Mouse (Mus musculus): Measurements from ENCODE around the gene Stk33.
"Not testable (repeated sequence)": the region's sequence is repeated elsewhere in the genome, so short reads cannot be mapped to it uniquely, and the experiment has no call there.

The Stk33 gene

DNA sequence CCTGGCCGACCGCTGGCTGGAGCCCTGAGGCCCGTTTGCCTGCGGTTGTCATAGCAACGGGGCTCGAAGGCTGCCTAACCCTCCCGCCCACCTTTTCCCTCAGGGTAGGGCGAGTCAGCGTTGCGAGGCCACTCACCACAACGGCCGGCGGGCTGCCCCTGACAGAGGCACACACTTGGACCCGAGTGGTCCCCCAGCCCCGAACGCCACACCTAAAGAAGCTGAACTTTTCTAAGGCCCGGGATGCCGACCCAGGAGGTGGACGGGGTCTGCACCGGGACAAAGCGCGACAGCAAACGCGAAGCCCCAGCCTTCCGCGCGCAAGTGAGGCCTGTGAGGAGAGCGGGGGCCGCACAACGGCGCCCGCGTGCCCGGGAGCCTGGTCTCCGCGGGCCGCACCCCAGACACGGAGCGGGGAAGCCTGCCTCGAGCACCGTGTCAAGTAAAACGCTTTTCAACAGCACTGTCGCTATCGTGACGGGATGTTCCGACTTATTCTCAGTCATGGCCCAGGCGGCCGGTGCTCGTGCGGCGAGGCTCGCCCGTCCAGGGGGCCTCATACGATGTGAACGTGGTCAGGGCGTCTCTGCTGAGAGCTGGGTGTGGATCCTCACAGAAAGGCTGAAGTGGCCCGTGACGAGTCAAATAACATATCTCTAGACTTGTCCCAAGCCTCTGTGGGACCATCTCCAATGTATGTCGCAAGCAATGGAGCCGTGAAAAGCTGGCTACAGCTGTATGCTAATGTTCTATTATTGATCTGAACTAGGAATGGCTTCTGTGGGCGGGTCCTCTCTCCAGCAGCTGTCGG lies at the start of gene Stk33:
TSS of gene Stk33 (minus strand) at position 301 of the 811 bp plus-strand sequence.
- DNase-seq (ENCODE audit: low read depth in 2 of 2, low spot score in 2 of 2) = no peak

DNA sequence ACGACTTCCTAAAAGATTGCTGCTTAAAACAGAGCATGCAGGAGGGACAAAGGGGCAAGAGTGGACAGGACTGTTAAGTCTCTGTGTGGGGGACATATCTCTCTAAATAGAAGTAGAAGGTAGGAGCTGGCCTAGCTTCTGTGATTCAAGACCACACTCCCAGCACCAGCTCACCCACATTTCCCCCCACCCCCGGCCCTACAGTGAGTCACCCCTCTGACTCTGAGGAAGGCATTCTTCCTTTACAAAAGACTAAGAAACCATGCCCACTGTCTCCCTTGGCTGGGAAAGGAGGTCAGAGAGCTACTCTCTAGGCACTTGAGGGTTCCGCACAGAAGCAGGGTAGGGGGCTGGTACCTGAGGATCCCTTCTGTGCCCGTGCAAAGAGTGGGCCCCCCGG lies 45.3 kb upstream of the Stk33 start:
- DNase-seq (ENCODE audit: low read depth in 2 of 2, low spot score in 2 of 2) = no peak

DNA sequence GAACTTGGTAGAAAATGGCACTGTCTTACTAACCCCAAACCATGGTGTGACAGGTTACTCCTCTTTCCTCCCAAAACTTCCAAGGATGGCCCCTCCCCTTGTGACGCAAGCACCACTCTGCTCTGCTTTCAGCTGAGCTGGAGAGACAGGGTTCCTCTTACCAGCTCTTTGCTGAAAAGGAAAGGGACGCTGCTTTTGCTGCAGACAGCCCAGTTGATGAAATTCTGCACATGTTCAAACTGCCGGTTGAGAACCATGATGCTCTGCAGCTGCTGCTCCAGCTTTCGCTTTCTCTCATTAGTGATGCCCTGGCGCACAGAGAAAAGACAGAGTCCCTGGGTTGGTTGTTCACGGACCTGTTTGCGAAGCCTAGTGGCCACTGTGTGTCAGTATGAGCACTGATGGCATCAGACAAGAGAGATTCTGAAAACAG lies 41.9 kb upstream of the Stk33 start:
- DNase-seq (ENCODE audit: low read depth in 2 of 2, low spot score in 2 of 2) = no peak

DNA sequence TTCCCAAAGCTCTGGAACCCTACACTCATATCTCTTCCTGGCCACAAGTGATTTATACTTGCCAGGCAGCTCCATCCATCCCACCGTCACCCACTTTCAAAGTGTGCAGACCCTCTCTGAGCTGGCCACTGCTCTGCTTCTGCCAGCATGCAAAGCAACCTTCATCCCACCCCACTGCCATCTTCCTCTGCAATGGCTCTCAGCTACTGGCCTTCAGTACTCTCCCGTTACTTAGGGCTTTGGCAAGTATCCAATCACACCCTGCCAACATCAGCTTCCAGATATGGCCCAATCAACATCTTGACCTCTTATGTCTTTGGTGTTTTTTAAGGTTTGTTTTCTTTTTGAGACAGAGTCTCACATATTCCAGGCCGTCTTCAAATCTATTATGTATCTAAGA lies 39.0 kb upstream of the Stk33 start:
- DNase-seq (ENCODE audit: low read depth in 2 of 2, low spot score in 2 of 2) = no peak

DNA sequence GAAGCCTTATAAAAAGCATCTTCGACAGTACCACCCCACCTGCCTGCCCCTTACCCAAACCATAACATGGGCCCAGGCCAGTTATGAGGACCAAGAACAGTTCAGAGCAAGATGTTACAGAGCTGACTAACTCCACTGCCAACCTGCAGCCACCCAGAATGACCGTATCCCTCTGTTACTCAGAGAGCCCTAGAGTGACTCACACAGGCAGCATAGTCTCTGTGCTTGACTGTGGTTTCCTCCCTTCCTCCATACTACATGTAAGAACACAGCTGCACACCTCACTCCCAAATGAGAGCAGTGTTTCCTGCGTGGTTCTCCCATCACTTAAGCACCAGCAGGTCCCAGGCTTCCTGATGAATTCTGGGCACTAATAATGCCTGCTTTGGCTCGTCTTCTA lies 31.8 kb upstream of the Stk33 start:
- DNase-seq (ENCODE audit: low read depth in 2 of 2, low spot score in 2 of 2) = no peak

DNA sequence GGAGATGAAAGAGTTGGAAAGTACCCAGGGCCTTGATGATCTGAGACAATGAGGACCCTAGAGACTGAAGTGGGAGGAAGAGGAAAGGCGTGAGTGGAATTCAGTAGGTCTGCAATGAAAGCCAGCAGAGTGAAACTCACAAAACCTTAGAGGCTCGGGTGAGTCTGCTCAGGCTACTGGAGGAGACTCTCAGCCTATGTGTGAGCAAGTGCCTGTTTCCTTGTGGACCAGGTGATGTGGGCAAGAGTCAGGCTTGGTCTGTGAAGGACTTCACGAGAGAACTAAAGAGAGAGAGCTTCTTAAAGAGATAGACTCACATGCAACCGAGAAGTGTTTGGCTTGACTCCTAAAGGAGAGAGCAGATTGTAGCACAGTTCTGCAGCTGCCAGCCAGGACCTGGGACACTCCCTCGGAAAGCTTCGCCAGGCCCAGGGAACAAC lies 29.4 kb upstream of the Stk33 start:
- DNase-seq (ENCODE audit: low read depth in 2 of 2, low spot score in 2 of 2) = no peak

DNA sequence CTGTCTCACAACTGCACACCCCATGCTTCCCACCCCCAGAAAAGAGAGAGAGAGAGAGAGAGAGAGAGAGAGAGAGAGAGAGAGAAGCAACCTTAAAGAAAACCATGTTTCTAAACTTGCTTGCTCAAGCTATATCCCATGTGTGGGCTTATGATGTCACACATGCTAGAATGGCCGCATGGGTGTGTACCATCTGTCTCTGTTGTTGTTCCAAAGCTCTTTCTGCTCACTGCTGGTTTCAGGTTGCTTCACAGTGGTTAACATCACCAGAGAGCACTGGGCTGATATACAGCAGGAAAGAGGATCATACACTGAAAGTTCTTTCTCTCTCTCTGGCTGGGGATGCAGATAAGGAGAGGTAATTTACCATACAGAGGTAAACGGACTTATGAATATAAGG lies 28.7 kb upstream of the Stk33 start:
- DNase-seq (ENCODE audit: low read depth in 2 of 2, low spot score in 2 of 2) = no peak

DNA sequence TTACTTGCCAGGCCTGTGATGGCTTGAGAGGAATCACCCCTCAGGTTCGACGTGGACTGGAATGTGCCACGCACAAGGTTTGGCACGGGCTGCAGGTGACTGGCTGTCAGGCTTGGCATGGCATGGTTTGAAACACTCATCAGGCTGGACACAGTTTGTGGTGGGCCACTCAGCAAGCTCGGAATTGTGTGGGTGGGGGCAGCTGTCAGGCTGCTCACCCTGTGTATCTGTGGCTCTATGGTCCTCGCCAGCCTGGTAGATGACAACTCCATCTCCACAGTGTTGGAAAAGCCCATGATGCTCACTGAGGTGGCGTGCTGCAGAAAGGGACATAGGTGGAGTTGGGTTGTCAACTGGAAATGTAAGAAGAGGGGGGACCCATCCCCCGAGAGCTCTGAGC lies 21.8 kb upstream of the Stk33 start:
- no peak for DNase-seq (ENCODE audit: low read depth in 2 of 2, low spot score in 2 of 2)

DNA sequence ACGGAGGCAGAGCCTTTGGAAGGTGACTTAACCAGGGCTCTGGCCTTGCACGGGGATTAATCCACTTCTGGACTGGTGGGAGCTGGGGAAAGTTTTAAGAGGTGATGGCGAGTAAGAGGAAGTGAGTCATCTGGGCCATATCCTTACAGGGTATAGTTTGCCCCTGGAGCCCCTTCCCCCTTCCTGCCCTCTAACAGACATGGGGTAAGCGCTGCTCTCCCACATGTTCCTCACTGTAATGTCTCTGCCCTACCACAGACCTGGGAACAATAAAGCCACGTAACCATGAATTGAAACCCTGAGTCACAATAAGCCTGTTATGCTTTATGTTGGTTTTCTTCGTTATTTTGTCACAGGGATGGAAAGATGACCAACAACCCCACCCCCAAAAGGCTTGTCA lies 17.7 kb upstream of the Stk33 start:
- DNase-seq (ENCODE audit: low read depth in 2 of 2, low spot score in 2 of 2) = no peak

DNA sequence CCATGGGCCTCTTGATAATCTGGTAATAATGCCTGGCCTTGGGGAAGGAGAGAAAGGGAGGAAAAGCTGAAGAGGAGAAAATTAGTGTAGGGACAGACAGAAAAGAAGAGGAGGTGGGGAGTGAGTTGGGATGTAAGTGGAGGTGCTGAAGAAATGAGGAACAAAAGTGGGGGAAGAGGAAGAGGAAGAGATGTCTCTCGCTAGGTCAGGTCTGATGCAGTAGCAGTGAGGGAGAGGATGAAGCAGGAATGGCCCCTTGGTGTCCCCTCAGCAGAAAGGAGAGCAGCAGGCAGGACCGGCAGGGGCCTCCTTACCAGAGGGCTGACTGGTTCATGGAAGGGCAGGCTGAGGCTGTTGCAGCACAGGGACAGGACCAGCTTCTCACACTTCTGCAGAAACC lies 16.9 kb upstream of the Stk33 start:
- no peak for DNase-seq (ENCODE audit: low read depth in 2 of 2, low spot score in 2 of 2)

DNA sequence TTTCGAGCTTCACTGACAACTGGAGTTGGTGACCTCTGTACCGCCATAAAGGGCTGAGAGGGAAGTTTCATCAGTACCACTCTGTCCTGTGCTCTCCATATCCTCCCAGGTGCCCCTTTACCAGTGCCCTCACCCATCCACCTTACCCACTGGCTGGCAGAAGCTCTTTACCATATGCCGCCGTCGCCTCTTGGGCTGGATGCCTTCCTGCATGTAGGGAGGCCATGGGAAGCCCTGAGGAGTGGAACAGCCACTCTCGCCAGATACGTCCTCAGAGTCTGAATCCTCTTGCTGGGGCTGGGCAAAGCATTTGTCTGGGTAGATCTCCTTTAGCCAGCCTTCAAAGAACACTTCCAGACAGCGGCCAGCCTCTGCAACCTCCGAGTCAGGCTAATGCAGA lies 16.0 kb upstream of the Stk33 start:
- DNase-seq (ENCODE audit: low read depth in 2 of 2, low spot score in 2 of 2) = no peak

DNA sequence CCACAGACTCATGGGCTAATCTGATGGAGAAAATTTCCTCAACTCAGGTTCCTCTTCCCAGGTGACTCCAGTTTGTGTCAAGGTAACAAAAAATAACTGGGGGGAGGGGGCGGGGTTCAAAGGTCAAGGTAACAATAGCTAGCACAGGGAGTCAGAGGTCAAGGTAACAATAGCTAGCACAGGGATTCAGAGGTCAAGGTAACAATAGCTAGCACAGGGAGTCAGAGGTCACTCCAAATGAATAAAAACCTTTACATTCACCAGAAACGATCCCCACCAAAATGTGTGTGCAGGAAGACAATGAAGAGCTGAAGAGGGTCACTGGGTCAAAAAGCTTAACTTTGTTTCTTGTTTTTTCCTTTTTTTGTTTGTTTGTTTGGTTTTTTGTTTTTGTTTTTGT lies 9.2 kb upstream of the Stk33 start:
- DNase-seq (ENCODE audit: low read depth in 2 of 2, low spot score in 2 of 2) = no peak

DNA sequence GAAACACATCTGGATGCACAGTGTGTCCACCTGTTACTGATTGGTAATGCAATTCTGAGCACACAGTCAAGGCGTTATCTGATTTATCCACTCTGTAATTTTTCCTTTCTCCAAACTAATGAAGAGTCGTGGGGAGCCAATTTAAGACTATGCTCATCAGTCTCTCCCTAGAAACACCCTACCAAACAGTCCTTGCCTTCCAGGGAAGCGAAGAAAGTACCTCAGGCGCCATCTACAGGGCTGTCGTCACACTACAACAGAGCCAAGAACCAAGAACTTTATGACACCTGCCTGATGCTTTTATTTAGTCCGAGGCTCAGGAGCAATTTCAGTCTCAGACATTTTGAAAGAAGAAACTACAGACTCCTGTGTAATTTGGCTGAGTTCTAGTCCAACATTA lies 6.1 kb upstream of the Stk33 start:
- no peak for DNase-seq (ENCODE audit: low read depth in 2 of 2, low spot score in 2 of 2)

DNA sequence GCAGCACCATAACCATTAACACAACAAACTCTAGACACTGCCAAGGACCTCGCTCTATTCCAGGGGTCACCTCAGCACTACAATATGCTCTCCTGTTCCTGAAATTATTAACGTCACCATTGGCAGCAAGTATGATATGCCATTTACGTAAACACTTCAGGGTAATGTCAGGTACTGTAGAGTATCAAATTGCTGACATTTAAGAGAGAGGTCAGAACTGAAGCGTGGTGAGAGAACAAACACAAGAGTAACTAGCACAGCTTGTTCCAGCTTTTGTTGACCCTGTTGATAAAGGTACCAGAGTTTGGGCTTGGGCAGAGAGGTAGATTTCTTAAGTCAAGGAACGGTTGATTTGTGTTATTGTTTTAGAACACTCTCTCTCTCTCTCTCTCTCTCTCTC lies 3.9 kb upstream of the Stk33 start:
- DNase-seq (ENCODE audit: low read depth in 2 of 2, low spot score in 2 of 2) = no peak

DNA sequence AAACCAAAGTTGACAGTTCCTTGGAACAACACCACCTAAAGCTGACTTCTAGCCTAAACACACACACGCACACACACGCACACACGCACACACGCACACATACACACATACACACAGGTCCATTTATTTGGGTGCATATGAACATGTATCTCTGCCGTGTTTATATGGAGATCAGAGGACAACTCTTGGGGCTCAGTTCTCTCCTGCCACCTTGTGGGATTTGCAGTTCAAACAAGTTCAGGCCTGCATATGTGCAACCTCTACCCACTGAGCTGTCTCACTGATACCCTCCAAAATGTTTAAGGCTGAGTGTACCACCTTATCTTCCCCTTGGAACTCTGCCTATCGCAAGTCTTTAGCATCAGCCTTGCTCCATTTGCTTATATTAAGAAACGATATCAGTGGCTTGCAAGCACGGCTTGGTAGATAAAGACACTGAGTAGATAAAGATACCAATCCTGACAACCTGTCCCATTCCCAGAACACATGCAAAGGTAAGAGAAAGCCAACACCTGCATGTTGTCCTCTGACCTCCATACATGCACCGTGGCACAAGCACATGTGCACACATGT lies 1.9 kb upstream of the Stk33 start:
- no peak for DNase-seq (ENCODE audit: low read depth in 2 of 2, low spot score in 2 of 2)

DNA sequence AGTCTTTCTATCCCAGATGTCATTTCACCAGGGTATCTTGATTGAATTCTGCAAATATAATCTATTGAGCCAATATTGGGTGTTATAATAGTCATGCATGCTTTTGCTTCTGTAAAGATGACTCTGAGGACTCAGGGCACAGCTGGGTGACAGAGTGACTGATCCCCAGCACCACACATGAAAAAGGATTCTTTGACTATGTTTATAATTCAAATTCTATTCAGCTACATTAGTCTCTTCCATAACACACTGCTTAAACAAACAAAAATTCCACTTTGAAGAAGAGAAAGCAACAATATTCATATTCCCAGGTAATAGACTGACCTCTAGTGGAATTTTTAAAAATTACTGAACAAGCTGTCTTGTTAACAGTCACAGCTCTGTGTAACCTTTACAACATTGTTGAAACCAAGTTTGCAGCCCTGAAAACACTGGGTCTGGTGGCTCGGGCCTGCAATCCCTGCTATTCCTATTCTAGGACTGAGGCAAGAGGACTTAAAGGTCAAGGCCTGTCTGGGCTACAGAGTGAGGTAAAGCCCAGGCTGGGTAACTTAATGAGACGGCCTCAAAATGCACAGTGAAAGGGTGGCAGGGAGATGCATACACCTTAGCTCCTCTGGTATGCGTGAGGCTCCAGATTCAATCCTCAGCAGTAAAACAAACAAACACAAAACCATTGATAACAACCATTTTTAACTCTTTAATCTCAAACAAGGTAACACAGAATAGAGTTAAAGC lies 14.3 kb downstream of the Stk33 start:
- DNase-seq (ENCODE audit: low read depth in 2 of 2, low spot score in 2 of 2) = no peak

DNA sequence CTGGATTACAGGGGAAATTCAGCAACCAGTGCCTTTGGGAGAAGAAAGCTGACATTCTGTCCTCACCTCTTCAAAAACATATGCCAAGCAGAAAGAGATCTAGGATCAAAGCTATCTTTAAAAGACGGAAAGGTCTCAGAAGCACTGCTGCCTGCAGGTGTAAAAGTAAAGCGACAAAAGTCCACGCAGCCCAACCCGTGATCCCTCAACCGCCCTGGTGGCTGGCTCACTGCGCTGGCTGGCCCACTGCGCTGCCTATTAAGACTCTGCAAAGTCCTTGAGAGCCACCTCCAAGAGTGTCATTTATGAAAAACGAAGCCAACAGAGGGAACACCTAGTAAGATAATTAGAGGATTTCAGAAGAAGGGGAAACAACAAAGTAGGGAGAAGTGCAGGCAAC lies 16.1 kb downstream of the Stk33 start:
- DNase-seq (ENCODE audit: low read depth in 2 of 2, low spot score in 2 of 2) = no peak

DNA sequence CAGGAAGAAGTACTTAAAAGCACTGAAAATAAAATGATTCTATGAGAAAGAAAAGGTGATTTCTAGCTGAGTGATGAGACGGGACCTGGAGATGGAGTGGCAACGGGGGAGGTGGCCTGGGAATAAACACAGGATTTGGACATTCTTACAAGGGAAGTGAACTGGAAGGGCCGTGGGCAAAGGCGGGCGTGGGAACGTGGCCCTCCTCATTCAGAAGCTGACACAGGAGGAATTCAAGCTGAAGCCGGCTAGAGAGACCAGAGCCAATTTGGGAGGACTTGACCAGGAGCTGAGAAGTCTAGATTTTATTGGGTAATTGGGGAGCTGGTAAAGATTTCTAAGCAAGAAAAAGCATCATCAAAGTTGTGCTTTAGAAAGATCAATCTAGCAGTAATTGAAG lies 33.4 kb downstream of the Stk33 start:
- no peak for DNase-seq (ENCODE audit: low read depth in 2 of 2, low spot score in 2 of 2)

DNA sequence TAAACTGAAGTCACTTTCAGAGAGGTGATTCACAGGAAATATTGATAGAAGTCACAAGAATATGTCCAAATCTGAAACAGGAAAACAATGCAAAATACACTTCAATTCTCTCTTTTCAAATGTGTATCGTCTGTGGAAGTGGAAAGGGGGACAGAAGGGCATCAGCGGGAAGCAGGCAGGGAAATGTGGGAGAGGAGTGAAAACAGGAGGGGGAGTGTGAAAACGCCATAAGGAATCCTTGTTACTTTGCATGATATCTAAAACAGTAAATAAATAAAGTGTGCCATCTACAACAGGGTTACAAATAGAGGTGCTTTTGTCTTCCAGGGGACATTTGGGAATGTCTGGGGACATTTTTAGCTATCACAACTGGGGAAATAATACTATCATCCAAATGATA lies 39.6 kb downstream of the Stk33 start:
- DNase-seq (ENCODE audit: low read depth in 2 of 2, low spot score in 2 of 2) = no peak

DNA sequence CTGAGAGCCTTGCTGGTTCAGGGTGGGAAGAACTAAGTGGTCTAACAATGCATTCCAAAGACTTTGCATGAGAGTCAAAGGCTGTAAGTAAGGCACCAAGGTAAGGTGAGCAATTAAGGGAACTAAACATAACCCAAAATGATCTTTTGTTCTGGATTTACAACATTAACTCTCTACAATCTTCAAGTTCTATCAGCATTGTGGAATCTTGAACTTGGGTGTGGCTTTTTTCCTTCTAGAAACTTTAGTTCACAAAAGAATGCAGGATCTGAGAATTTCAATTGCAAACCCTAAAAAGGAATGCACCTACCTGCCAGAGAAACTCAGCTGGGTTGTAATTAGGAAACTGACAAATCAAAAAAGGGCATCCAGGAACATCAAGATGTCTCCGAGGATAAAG lies 57.8 kb downstream of the Stk33 start:
- no peak for DNase-seq (ENCODE audit: low read depth in 2 of 2, low spot score in 2 of 2)

DNA sequence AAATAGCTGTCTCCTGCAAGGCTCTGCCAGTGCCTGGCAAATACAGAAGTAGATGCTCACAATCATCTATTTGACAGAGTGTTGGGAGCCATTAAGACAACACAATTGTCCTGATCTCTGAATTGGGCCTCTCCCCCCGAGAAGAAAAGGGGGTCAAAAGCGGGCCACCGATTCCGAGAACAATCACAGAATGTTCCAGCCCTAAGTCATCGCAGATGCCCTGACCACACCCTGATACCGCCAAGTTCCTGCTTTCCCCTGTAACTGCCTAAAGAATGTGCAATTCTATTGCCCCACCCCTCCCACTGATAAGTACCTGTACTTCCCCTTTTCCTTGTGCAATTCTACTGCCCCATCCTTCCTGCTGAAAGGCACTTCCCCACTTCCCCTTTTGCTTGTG lies 65.3 kb downstream of the Stk33 start:
- not testable (repeated sequence) for DNase-seq (ENCODE audit: low read depth in 2 of 2, low spot score in 2 of 2)

DNA sequence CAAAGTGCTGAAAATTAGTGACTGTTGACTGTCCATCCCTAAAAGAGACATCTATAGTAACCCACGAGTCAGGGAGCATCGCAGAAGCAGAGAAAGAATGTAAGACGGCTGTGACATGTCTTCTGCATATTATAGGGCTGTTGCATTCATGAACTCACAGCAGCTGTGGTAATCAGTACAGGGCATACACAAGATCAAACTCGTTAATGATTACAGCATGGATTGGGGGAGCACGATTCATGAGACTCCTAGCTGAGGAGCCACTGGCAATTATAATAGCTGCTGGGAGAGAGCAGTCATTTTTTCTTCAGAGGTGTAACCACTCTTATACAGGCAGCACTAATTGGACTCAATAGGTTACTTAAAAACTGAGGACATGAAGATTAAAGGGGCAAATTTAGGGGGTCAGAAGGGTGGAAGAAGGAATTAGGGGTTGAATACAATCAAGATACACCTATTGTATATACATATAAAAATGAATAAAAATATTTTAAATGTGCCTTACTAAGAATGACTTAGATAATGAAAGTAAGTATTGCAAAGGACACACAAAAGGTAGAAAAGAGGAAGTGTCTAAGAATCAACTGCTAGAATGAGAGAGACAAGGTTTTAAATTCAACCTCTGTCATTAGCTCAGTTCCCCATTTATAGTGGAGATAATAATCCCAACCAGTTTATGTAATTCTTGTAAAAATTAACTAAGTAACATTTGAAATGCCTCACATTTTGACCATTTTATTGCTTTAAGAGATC lies 80.3 kb downstream of the Stk33 start:
- no peak for DNase-seq (ENCODE audit: low read depth in 2 of 2, low spot score in 2 of 2)
